Mouse (Mus musculus) adipocyte (in vitro differentiated cells): Measurements from ENCODE around the gene Nfe2l1.
A peak's percentile ranks its signal among the peaks of the same experiment; 100 is the strongest.
"Not testable (repeated sequence)": the region's sequence is repeated elsewhere in the genome, so short reads cannot be mapped to it uniquely, and the experiment has no call there.

Experiments
- DNase-seq: peaks from one replicate; pipeline ENCODE4 v3.0.0-alpha.2; 2016; ENCODE audit warnings: low spot score

Nfe2l1 gene

GRCm38 (mm10) chr11:96829813-96830538 lies at the start of gene Nfe2l1:
Nfe2l1 (minus strand) TSS chr11:96829968.
- peak; percentile 100 for DNase-seq

- no peak for DNase-seq
Measured at GRCm38 (mm10) chr11:96879359-96879758, 49.6 kb upstream of the Nfe2l1 start.

- no peak for DNase-seq
Measured at GRCm38 (mm10) chr11:96878715-96879114, 48.9 kb upstream of the Nfe2l1 start.

- DNase-seq, result no peak
Measured at GRCm38 (mm10) chr11:96877071-96877470, 47.3 kb upstream of the Nfe2l1 start.

GRCm38 (mm10) chr11:96876300-96877040 lies 46.7 kb upstream of the Nfe2l1 start:
- no peak for DNase-seq

GRCm38 (mm10) chr11:96875745-96876144 lies 46.0 kb upstream of the Nfe2l1 start:
- DNase-seq, result no peak

- no peak for DNase-seq
Measured at GRCm38 (mm10) chr11:96875270-96875669, 45.5 kb upstream of the Nfe2l1 start.

GRCm38 (mm10) chr11:96873601-96874140 lies 43.9 kb upstream of the Nfe2l1 start:
- no peak for DNase-seq

GRCm38 (mm10) chr11:96872441-96873379 lies 42.9 kb upstream of the Nfe2l1 start:
- no peak for DNase-seq

GRCm38 (mm10) chr11:96867149-96867548 lies 37.4 kb upstream of the Nfe2l1 start:
- DNase-seq, result peak; percentile 84

GRCm38 (mm10) chr11:96863206-96863995 lies 33.6 kb upstream of the Nfe2l1 start:
- DNase-seq, result peak; percentile 95

- no peak for DNase-seq
Measured at GRCm38 (mm10) chr11:96862534-96862933, 32.8 kb upstream of the Nfe2l1 start.

- peak; percentile 95 for DNase-seq
Measured at GRCm38 (mm10) chr11:96861878-96862289, 32.1 kb upstream of the Nfe2l1 start.

GRCm38 (mm10) chr11:96861446-96861845 lies 31.7 kb upstream of the Nfe2l1 start:
- DNase-seq, result peak; percentile 78

- peak; percentile 84 for DNase-seq
Measured at GRCm38 (mm10) chr11:96860564-96860963, 30.8 kb upstream of the Nfe2l1 start.

GRCm38 (mm10) chr11:96859635-96860034 lies 29.9 kb upstream of the Nfe2l1 start:
- DNase-seq, result no peak

GRCm38 (mm10) chr11:96857446-96857845 lies 27.7 kb upstream of the Nfe2l1 start:
- no peak for DNase-seq

GRCm38 (mm10) chr11:96849681-96850467 lies 20.1 kb upstream of the Nfe2l1 start, which contains the start of gene Copz2:
Copz2 (plus strand) TSS chr11:96849870.
- peak; percentile 68 for DNase-seq

GRCm38 (mm10) chr11:96849145-96849544 lies 19.4 kb upstream of the Nfe2l1 start:
- DNase-seq, result not testable (repeated sequence)

GRCm38 (mm10) chr11:96848694-96849093 lies 18.9 kb upstream of the Nfe2l1 start:
- DNase-seq, result peak; percentile 86
